Mouse (Mus musculus) neural tube, embryonic 14.5 days (tissue): Measurements from ENCODE around the gene Cd9. TPM values are rescaled to one million over a fixed set of nuclear protein-coding genes. Genes with fewer than 3 reads are reported as not detected.

Source experiments
- ATAC-seq: fragments of 200-750 bp; cut with Nextera tagmentation; 2 replicates; pipeline ENCODE4 v1.8.0; 2017; ENCODE audit warnings: low read depth, mild to moderate bottlenecking, moderate TSS enrichment, moderate library complexity
- H3K27ac ChIP-seq: fragments of 300-500 bp; sonication (generic); 2 replicates; pipeline ENCODE4 v1.5.1; 2014; ENCODE audit warnings: low read depth, mild to moderate bottlenecking, control low read depth, low read length, moderate library complexity, mixed read lengths
- H3K27me3 ChIP-seq: fragments of 300-500 bp; sonication (generic); 2 replicates; pipeline ENCODE4 v1.6.1; 2014; ENCODE audit warnings: low read length; ENCODE audit not compliant: control insufficient read depth, insufficient read depth
- H3K36me3 ChIP-seq: fragments of 300-500 bp; sonication (generic); 2 replicates; pipeline ENCODE4 v1.6.1; 2014; ENCODE audit warnings: low read length, mixed read lengths; ENCODE audit not compliant: control insufficient read depth, insufficient read depth
- H3K4me1 ChIP-seq: fragments of 300-500 bp; sonication (generic); 2 replicates; pipeline ENCODE4 v1.6.1; 2014; ENCODE audit warnings: low read length; ENCODE audit not compliant: control insufficient read depth, insufficient read depth
- H3K4me2 ChIP-seq: fragments of 300-500 bp; sonication (generic); 2 replicates; pipeline ENCODE4 v1.6.1; 2014; ENCODE audit warnings: mild to moderate bottlenecking, low read depth, low read length, control low read depth
- H3K4me3 ChIP-seq: fragments of 300-500 bp; sonication (generic); 2 replicates; pipeline ENCODE4 v1.5.1; 2014; ENCODE audit warnings: low read depth, low read length, control low read depth, mixed read lengths
- H3K9ac ChIP-seq: fragments of 300-500 bp; sonication (generic); replicated peaks from 2 replicates; pipeline ENCODE4 v1.6.1; 2014; ENCODE audit warnings: low read depth, mild to moderate bottlenecking, control low read depth, low read length, mixed read lengths
- H3K9me3 ChIP-seq: fragments of 300-500 bp; sonication (generic); 2 replicates; pipeline ENCODE4 v1.6.1; 2016; ENCODE audit warnings: low read length; ENCODE audit not compliant: control insufficient read depth
- WGBS: fragments of 180-500 bp; shearing (Covaris S2); extraction: QIAGEN DNeasy Blood & Tissue Kit; methylation state at CpG from one replicate; pipeline ENCODE4 v1.1.7; 2014; 5-methylcytosine and 5-hydroxymethylcytosine counted together
- polyA plus RNA-seq: library from polyadenylated mRNA; unstranded; fragments of >200 nt; fragmentation: Nextera tagmentation; extraction: Ambion mirVana; gene quantifications from 2 replicates; pipeline ENCODE4 v1.2.1, GENCODE M21; 2014

The Cd9 gene
- polyA plus RNA-seq, 1 experiment from 2014 or later: 102 TPM

- no peak overlapping the region for H3K9ac ChIP-seq
- H3K27me3 ChIP-seq: no peaks in the 10 kb centered on the region
- H3K4me3 ChIP-seq: no peak overlapping the region
- no peaks in the 10 kb centered on the region for H3K4me1 ChIP-seq
- no peak overlapping the region for H3K27ac ChIP-seq
- no peaks in the 10 kb centered on the region for H3K36me3 ChIP-seq
- no peaks in the 10 kb centered on the region for H3K9me3 ChIP-seq
- no peak for ATAC-seq
- H3K4me2 ChIP-seq: no peak overlapping the region
- 73% methylated on average over 10 of the region's 10 CpGs for WGBS
Observed at GRCm38 (mm10) chr6:125442591-125442990, 52.0 kb downstream of the Cd9 start.

- Histone ChIP-seq H3K9ac (no peak overlapping the region), H3K9me3 (no peaks in the 10 kb centered on the region), H3K36me3 (no peaks in the 10 kb centered on the region), H3K4me2 (no peak overlapping the region), H3K27ac (no peak overlapping the region), H3K4me1 (no peaks in the 10 kb centered on the region), H3K4me3 (no peak overlapping the region), H3K27me3 (no peaks in the 10 kb centered on the region)
- WGBS: 97% methylated on average over 3 of the region's 3 CpGs
- no peak for ATAC-seq
Observed at GRCm38 (mm10) chr6:125436753-125437152, 57.8 kb downstream of the Cd9 start.

GRCm38 (mm10) chr6:125434735-125435518, 59.7 kb downstream of the Cd9 start:
- Histone ChIP-seq H3K4me1 (no peaks in the 10 kb centered on the region), H3K4me3 (no peak overlapping the region), H3K36me3 (no peaks in the 10 kb centered on the region), H3K27me3 (no peaks in the 10 kb centered on the region), H3K27ac (no peak overlapping the region), H3K9me3 (no peaks in the 10 kb centered on the region), H3K9ac (no peak overlapping the region), H3K4me2 (no peak overlapping the region)
- no peak for ATAC-seq
- WGBS: 64% methylated on average over 5 of the region's 5 CpGs

GRCm38 (mm10) chr6:125433704-125434447, 60.7 kb downstream of the Cd9 start:
- Histone ChIP-seq H3K9ac (no peak overlapping the region), H3K4me1 (no peaks in the 10 kb centered on the region), H3K27ac (no peak overlapping the region), H3K9me3 (no peaks in the 10 kb centered on the region), H3K36me3 (no peaks in the 10 kb centered on the region), H3K4me2 (no peak overlapping the region), H3K4me3 (no peak overlapping the region), H3K27me3 (no peaks in the 10 kb centered on the region)
- ATAC-seq: no peak
- WGBS: 79% methylated on average over 6 of the region's 6 CpGs

- Histone ChIP-seq H3K9ac (no peak overlapping the region), H3K4me2 (no peak overlapping the region), H3K4me3 (no peak overlapping the region), H3K4me1 (no peaks in the 10 kb centered on the region), H3K36me3 (no peaks in the 10 kb centered on the region), H3K9me3 (no peaks in the 10 kb centered on the region), H3K27me3 (no peaks in the 10 kb centered on the region), H3K27ac (no peak overlapping the region)
- 40% methylated on average over 3 of the region's 3 CpGs for WGBS
- no peak for ATAC-seq
Observed at GRCm38 (mm10) chr6:125433257-125433656, 61.3 kb downstream of the Cd9 start.

GRCm38 (mm10) chr6:125432522-125432921, 62.1 kb downstream of the Cd9 start:
- H3K4me3 ChIP-seq: no peak overlapping the region
- 84% methylated on average over 7 of the region's 7 CpGs for WGBS
- H3K9me3 ChIP-seq: no peaks in the 10 kb centered on the region
- no peak for ATAC-seq
- no peaks in the 10 kb centered on the region for H3K27me3 ChIP-seq
- no peaks in the 10 kb centered on the region for H3K36me3 ChIP-seq
- no peak overlapping the region for H3K4me2 ChIP-seq
- H3K27ac ChIP-seq: no peak overlapping the region
- H3K9ac ChIP-seq: no peak overlapping the region
- no peaks in the 10 kb centered on the region for H3K4me1 ChIP-seq

GRCm38 (mm10) chr6:125430982-125431381, 63.6 kb downstream of the Cd9 start:
- Histone ChIP-seq H3K27me3 (no peaks in the 10 kb centered on the region), H3K9me3 (no peaks in the 10 kb centered on the region), H3K4me1 (no peaks in the 10 kb centered on the region), H3K4me2 (no peak overlapping the region), H3K36me3 (no peaks in the 10 kb centered on the region), H3K9ac (no peak overlapping the region), H3K27ac (no peak overlapping the region), H3K4me3 (no peak overlapping the region)
- no peak for ATAC-seq
- 46% methylated on average over 3 of the region's 3 CpGs for WGBS

- WGBS: 10% methylated on average over 14 of the region's 14 CpGs
- H3K27me3 ChIP-seq: no peaks in the 10 kb centered on the region
- no peak for ATAC-seq
Observed at GRCm38 (mm10) chr6:125430358-125430958, 64.1 kb downstream of the Cd9 start.

GRCm38 (mm10) chr6:125429741-125430140, 64.8 kb downstream of the Cd9 start:
- H3K9ac ChIP-seq: no peak overlapping the region
- no peaks in the 10 kb centered on the region for H3K4me1 ChIP-seq
- ATAC-seq: no peak
- no peaks in the 10 kb centered on the region for H3K9me3 ChIP-seq
- 89% methylated on average over 6 of the region's 6 CpGs for WGBS
- H3K27me3 ChIP-seq: no peaks in the 10 kb centered on the region
- no peak overlapping the region for H3K4me2 ChIP-seq
- H3K4me3 ChIP-seq: no peak overlapping the region
- H3K36me3 ChIP-seq: no peaks in the 10 kb centered on the region
- no peak overlapping the region for H3K27ac ChIP-seq

More at GRCm38 (mm10) chr6:125430358-125430958, 64.1 kb downstream of the Cd9 start:
- Histone ChIP-seq H3K36me3 (no peaks in the 10 kb centered on the region), H3K4me2 (no peak overlapping the region), H3K4me1 (no peaks in the 10 kb centered on the region), H3K9me3 (no peaks in the 10 kb centered on the region), H3K9ac (no peak overlapping the region), H3K4me3 (no peak overlapping the region), H3K27ac (no peak overlapping the region)
